Mouse (Mus musculus) heart, embryonic 10.5 days (tissue): ENCODE measurements at regions not wholly inside any gene's neighbourhood (a gene's known extent, or its start where the extent isn't known, plus 50 kb on each side); places are given as distances from the start of the nearest gene placed in this dataset.

ENCODE experiments used
- DNase-seq: peaks from one replicate; pipeline ENCODE4 v3.0.0-alpha.2; 2017; ENCODE audit warnings: low spot score
- H3K27ac ChIP-seq: fragments of 300-500 bp; sonication (generic); 2 replicates; pipeline ENCODE4 v1.5.1; 2016; ENCODE audit warnings: mild to moderate bottlenecking
- H3K27me3 ChIP-seq: fragments of 300-500 bp; sonication (generic); 2 replicates; pipeline ENCODE4 v1.6.1; 2016; ENCODE audit warnings: mild to moderate bottlenecking; ENCODE audit not compliant: poor library complexity, insufficient read depth, severe bottlenecking
- H3K36me3 ChIP-seq: fragments of 300-500 bp; sonication (generic); 2 replicates; pipeline ENCODE4 v1.6.1; 2016; ENCODE audit warnings: mild to moderate bottlenecking, moderate library complexity
- H3K4me1 ChIP-seq: fragments of 300-500 bp; sonication (generic); 2 replicates; pipeline ENCODE4 v1.6.1; 2016; ENCODE audit warnings: mild to moderate bottlenecking
- H3K4me3 ChIP-seq: fragments of 300-500 bp; sonication (generic); 2 replicates; pipeline ENCODE4 v1.5.1; 2016; ENCODE audit warnings: mild to moderate bottlenecking, moderate library complexity
- H3K9me3 ChIP-seq: fragments of 300-500 bp; sonication (generic); 2 replicates; pipeline ENCODE4 v1.6.1; 2016; ENCODE audit warnings: mild to moderate bottlenecking, moderate library complexity
- WGBS: fragments of 180-500 bp; shearing (Covaris S2); methylation state at CpG from one replicate; pipeline ENCODE4 v1.1.7; 2016; 5-methylcytosine and 5-hydroxymethylcytosine counted together

DNA sequence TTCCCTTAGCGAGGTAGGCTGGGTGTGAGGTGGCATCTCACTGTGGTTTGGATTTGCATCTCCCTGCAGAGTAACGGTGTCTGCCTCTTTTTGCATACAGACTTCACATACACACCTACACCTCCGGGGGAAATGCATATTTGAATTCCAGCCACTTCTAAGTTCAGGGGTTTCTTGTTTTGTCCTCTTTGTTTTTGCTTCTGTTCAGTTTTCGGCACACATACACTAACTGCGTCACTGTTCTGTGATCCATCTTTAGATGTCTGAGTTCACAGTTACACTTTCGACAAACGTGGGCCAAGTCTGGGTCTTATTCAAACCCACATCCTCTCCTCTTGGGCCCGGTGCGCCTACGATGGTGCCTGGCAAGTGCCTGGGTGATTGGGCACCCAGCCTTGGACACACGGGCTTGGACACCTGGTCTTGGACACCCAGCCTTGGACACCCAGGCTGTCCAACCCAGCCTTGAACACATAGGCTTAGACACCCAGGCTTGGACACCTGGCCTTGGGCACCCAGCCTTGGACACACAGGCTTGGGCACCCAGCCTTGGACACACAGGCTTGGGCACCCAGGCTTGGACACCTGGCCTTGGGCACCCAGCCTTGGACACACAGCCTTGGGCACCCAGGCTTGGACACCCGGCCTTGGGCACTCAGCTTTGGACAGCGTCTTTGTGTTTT lies 51.2 kb upstream of the Smndc1 start:
- Histone ChIP-seq H3K36me3 (no peaks in the 10 kb centered on the region), H3K4me3 (no peak overlapping the region), H3K27me3 (peaks cover 11% of the 10 kb centered on the region; the same call in 1 of the 2 replicates), H3K27ac (no peak overlapping the region), H3K4me1 (peaks cover 46% of the 10 kb centered on the region), H3K9me3 (no peaks in the 10 kb centered on the region)
- DNase-seq = no peak
- WGBS = 79% methylated on average over 13 of the region's 13 CpGs

DNA sequence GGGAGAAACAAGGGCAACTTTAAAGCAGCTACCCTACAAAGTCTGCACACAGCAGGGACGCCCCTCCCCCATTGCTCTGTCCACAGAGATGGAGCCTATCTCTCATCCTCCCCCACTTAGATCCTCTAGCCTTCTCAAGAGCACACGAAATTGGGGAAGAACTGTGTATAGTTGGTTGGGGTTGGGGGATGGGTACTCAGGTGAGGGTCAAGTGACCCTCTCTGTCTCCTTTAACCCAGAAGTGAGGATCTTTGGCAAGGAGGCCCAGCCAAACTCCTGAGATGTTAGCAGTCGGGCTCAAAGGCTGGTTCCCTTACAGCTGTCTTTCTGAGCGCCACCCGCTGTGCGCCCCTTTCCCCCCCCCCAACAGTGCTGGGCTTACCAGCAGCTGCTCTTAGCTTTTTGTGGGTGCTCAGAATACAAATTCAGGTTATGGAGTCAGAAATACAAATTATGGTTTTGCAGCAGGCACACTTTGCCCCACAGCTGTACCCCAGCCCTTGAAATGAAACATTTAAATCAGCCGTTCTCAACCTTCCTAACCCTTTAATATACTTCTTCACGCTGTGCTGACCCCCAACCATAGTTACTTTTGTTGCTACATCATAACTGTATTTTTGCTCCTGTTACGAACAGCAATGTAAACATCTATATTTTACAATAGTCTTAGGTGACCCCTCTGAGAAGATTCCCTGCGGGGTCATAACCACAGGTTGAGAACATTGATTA lies 50.1 kb upstream of the Smndc1 start:
- no peak for DNase-seq
- peaks cover 38% of the 10 kb centered on the region for H3K4me1 ChIP-seq
- no peaks in the 10 kb centered on the region for H3K36me3 ChIP-seq
- H3K27me3 ChIP-seq = peaks cover 4% of the 10 kb centered on the region; the same call in 1 of the 2 replicates
- no peak overlapping the region for H3K27ac ChIP-seq
- no peak overlapping the region for H3K4me3 ChIP-seq
- WGBS = 38% methylated on average over 10 of the region's 10 CpGs
- H3K9me3 ChIP-seq = no peaks in the 10 kb centered on the region
